ENCODE assay signal across 20 mouse cellular contexts in the genomic region with DNA sequence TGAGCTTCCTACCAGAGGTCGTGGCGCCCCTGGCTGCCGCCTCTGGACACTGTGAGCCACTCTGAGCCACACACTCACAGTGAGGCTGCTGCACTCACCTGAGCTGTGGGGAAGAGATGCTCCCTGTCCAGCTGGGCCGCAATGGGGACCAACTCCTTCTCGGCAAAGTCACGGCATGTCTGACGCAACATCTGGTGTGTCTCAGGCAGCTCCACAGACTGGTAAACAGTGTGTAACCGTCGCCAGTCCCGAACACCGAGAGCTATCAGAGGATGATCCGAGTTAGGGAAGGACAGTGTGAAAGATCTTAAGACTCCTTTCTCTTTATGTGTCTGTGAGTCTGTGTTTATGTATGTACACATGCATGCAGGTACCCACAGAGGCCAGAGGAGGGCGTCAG. TPM values are rescaled to one million over a fixed set of nuclear protein-coding genes. Genes with fewer than 3 reads are reported as not detected.
"Had no signal": no experiment of that assay in that cellular context is flagged by ENCODE, and none has a peak within 500 bp of the region (broad histone marks: within the 10 kb centered on the region; RNA-seq: fewer than 3 reads in every experiment).

No protein-coding gene starts in this region.

- H3K4me2 ChIP-seq: midbrain, embryonic 13.5 days had no signal

- H3K27ac ChIP-seq: limb, embryonic 10.5 days; limb, embryonic 13.5 days; liver, embryonic 14.5 days; lung, embryonic 15.5 days; midbrain, embryonic 10.5 days; midbrain, embryonic 13.5 days; neural tube, embryonic 13.5 days had no signal

- H3K4me3 ChIP-seq: limb, embryonic 10.5 days; lung, embryonic 15.5 days; midbrain, embryonic 13.5 days; neural tube, embryonic 13.5 days had no signal

- ATAC-seq: midbrain, embryonic 13.5 days; midbrain, embryonic 16.5 days had no signal

- DNase-seq: kidney, adult 18-20 months; kidney, adult 9 months; kidney, postnatal 14 days; kidney, postnatal 4 days; lung, adult 18-20 months; lung, postnatal 10 days; lung, postnatal 4 days; thymus, adult 2 months; thymus, postnatal 14 days; thymus, postnatal 4 days had no signal

- H3K9ac ChIP-seq: limb, embryonic 13.5 days; liver, embryonic 14.5 days; lung, embryonic 15.5 days; midbrain, embryonic 13.5 days; neural tube, embryonic 13.5 days had no signal

- H3K9me3 ChIP-seq: limb, embryonic 10.5 days; limb, embryonic 13.5 days; lung, embryonic 15.5 days; midbrain, embryonic 10.5 days; midbrain, embryonic 13.5 days; neural tube, embryonic 13.5 days had no signal

- H3K27me3 ChIP-seq: limb, embryonic 13.5 days; lung, embryonic 15.5 days; midbrain, embryonic 13.5 days; neural tube, embryonic 13.5 days had no signal

RNA-seq across cellular contexts. Expression of a gene that starts 19.4 kb away (rescaled TPM):
- polyA plus RNA-seq: small intestine, adult 2 months; spleen, adult 2 months; thymus, adult 2 months had no signal
